Mouse (Mus musculus) ZHBTc4 (cell line): ENCODE results near the gene Lamc3.
"Not testable (repeated sequence)": the region's sequence is repeated elsewhere in the genome, so short reads cannot be mapped to it uniquely, and the experiment has no call there.

Source experiments
- DNase-seq: peaks from one replicate; pipeline ENCODE4 v3.0.0-alpha.2; 2011; ENCODE audit warnings: low read depth, low spot score

Lamc3 gene

DNA sequence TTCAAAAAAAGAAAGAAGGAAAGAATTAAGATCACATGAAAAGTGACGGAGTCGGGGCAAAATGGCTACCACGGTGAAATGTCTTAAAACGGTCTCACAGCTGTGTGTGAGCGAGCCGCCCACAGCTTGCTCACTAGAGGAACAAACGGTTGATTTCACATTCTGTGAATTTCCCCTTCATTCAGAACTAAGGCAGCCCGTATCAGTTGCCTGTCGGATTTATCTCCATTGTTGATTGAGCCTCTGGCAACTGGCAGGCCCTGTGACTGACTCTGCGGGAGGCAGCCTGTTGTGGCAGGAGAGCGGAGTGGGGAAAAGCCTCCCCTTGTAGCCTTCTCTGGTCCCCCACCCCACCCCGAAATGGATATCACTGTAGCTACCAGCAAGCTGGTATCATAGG lies 10.6 kb upstream of the Lamc3 start:
- DNase-seq, result no peak

- no peak for DNase-seq
These were observed 8.5 kb upstream of the Lamc3 start for GRCm38 (mm10) chr2:31878610-31879009.

GRCm38 (mm10) chr2:31880868-31881267 lies 6.2 kb upstream of the Lamc3 start:
- peak; percentile 87 for DNase-seq

- no peak for DNase-seq
These were observed 4.0 kb upstream of the Lamc3 start for GRCm38 (mm10) chr2:31883061-31883460.

DNA sequence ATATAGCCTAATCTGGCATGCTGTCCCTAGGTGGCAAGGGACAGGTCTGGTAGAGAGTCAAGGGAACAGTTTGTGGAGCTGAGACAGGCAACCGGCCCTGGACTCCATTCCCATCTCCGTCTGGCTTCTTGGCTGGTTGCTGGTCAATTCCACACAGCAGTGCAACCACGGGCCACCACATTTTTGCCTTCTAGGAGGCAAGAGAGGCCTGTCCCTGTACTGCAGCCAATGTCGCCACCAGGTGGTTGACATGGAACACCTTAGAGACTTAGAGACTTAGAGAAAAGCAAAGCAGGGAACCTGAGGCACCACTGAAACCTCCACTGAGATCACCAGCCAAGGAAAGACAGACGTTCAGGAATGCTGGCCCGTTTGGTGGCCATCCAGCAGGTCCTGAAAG lies 2.3 kb upstream of the Lamc3 start:
- DNase-seq, result peak; percentile 71

DNA sequence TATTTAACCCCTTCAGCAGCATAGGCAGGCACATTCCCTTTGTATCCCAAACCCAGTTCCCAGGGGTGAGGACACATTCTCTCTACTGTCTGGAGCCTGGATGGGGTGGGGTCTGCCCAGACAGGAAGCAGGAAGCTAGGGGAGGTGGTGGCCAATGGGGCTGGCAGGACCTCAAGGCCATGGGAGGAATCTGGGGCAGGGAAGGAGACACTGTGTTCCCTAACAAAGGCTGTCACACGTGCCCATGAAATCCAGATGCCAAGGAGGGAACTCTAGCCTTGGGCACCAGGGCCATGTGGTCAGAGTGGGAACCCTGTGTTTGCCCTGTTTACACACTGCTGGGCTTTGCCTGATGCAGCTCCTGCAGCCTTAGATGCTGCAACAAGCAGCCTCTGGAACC lies 1.8 kb downstream of the Lamc3 start:
- no peak for DNase-seq

DNA sequence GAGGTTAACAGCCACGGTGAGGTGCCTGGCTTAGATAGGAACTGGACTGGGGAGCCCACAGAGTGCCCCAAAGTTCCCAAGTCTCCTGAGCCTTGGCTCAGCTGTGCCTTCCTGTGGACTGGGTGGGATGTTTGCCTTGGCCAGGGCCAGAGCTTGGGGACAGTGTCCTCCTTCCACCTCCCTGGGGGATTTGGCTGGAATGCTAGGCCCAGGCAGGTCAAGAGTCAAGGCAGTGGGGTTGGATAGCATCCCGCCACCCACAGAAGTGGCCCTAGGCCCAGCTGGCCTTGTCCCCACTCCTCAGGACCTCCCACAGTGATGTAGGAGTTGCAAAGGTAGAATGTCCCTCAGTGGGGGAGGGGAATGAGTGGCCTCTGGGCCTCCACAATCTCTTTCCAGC lies 4.1 kb downstream of the Lamc3 start:
- no peak for DNase-seq

GRCm38 (mm10) chr2:31893110-31893669 lies 6.1 kb downstream of the Lamc3 start:
- peak; percentile 50 for DNase-seq

DNA sequence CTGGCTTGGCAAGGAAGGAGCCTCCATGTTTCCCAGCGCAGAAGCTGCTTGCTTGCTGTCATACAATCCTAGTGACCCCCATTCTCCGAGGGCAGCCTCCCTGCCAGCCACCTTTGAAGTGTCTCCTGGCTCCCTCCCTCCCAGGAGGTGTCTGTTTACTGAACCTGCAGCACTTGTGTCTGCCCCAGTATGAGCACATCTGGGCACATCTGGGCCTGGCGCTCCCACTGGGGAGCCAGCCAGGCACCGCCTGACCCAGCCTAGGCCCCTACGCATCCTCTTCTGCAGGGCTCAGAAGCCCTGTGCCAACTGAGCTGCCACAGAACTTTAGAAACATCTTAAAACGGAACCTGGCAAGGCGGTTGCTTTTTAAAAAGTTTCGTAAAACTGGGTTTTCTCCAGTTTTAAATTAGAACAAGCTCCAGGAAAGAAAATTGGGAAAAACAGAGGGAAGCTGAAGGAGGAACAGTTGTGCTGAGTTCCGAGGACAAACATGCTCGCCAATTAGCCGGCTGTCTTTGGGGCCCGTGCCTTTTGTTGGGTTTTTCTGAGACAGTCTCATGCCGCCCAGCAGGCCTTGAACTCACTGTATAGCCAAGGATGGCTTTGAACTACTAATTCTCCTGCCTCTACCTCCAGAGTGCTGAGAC lies 7.3 kb downstream of the Lamc3 start:
- no peak for DNase-seq

- no peak for DNase-seq
These were observed 13.8 kb downstream of the Lamc3 start for GRCm38 (mm10) chr2:31900932-31901331.

DNA sequence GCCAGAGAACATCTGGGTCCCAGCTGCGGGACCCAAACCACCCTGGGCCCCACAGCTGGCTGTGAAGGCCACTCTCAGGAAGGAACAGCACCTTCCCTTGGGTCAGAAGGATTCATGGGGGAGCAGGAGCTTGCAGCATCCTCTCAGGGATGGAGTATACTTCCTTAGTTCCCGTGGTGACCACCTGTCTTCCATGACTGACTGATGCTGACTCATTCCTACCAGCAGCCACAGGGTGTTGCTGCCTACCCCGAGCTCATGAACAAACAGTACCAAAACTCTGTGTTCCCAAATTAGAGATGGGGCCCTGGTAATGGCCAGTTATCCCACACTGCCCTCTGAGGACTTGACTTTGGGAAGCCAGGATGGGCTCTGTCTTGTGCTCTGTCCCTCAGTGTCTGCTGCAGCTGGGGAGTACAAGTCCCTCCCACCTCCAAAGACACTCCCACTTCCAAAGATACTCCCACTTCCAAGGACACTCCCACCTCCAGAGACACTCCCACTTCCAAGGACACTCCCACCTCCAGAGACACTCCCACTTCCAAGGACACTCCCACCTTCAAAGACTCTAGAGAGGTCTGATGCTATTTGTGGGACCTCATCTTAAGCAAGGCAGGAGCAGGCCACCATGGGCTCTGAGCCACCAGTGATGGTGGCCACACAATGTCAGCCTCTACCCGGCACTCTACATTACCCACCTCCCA lies 14.7 kb downstream of the Lamc3 start:
- peak; percentile 80 for DNase-seq

DNA sequence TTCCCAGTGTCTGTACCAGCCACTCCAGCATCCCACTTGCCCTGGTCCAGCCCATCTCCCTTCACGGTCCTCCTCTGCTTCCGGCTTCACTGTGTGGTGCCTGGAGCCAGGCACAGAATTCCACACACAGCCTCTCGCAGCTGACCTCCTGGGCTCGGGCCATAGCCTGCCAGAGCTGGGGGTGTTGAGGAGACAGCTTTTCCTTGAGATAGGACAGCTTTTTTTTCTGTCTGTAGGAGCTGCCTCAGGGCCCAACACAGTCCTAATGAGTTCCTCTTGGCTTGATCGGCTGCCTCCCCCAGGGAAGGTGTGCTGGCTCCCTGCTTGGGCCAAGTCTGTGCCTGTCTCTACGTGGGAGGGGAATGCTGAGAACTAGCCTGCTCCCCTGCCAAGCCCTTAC lies 17.0 kb downstream of the Lamc3 start:
- no peak for DNase-seq

DNA sequence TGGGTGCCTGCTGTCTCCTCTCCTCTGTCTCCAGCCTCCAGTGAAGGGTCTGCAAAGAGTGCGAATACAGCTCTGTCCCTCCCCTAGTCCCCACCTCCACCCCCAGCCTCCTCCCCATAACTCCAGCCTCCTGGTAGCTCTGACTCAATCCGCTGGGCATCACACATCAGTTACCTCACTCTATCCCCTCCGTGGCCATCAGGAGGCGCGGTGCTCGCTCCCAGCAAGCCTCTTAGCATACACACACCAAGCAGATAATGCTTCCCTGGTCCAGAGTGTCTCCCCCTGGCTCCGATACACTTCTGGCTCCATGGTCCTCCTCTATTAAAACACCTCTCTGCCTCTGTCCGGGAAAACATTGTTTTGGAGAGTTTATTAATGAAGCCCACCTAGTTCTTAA lies 17.5 kb downstream of the Lamc3 start:
- peak; percentile 67 for DNase-seq

DNA sequence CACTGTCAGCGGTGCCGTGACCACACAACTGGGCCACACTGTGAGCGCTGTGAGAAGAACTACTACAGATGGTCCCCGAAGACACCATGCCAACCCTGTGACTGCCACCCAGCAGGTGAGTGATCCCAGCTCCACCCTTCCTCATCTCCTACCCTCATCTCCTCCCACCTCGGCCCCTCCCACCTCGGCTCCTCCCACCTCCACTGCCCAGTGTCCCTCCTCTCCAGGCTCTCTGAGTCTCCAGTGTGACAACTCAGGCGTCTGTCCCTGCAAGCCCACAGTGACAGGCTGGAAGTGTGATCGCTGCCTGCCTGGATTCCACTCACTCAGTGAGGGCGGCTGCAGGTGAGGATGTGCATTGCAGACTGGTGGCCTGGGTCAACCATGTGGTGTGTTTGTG lies 18.6 kb downstream of the Lamc3 start:
- no peak for DNase-seq

GRCm38 (mm10) chr2:31906407-31906806 lies 19.3 kb downstream of the Lamc3 start:
- DNase-seq, result no peak

GRCm38 (mm10) chr2:31912575-31912974 lies 25.5 kb downstream of the Lamc3 start:
- no peak for DNase-seq

DNA sequence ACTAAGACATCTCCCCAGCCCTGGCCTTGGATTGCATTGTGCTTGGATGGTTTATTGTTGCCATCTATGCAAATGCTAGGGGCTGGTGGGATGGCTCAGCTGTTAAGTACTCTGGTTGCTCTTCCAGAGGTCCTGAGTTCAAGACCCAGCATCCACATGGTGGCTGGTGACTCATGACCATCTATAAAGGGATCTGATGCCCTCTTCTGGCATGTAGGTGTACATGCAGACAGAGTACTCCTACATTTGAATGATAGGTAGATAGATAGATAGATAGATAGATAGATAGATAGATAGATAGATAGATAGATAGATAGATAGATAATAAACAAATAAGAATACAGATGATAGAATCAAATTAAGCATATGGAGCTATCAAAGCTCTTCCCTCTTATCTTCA lies 27.1 kb downstream of the Lamc3 start:
- DNase-seq, result not testable (repeated sequence)

DNA sequence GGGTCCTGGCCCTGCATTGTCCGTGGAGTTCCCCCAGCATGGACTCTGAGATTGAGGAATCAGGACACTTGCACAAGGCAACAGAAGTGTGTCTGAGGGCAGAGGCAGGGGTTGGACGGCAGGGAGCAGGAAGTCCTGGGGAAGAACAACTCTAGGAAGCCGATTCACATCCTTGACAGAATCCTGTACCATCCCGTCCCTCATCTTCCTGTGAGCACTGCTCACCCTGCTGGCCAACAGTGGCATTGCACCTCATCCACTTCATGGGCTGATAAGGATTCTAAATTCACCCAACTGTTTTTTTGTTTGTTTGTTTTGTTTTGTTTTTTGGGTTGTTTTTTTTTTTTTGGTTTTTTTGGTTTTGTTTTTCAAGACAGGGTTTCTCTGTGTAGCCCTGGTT lies 28.0 kb downstream of the Lamc3 start:
- peak; percentile 88 for DNase-seq

- peak; percentile 59 for DNase-seq
These were observed 30.5 kb downstream of the Lamc3 start for GRCm38 (mm10) chr2:31917636-31918035.

DNA sequence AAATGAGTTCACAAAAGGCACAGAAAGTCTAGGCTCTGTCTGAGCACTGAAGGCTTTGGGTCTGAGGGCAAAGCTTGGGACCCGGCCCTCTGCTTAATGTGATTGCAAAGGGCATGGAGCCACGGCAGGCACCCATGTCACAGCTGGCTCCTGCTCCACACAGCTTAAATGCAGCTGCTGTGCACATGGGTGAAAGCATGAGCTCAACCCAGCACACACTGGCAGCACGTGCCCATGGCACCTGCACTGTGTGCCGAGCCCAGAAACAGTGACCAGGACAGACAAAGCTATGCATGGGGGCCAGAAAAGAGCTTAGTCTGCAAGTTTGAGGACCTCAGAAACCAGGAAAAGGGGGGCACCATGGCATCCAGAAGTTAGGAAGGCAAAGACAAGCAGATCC lies 36.6 kb downstream of the Lamc3 start:
- DNase-seq, result no peak

GRCm38 (mm10) chr2:31924811-31925210 lies 37.7 kb downstream of the Lamc3 start:
- peak; percentile 56 for DNase-seq

GRCm38 (mm10) chr2:31925936-31926335 lies 38.8 kb downstream of the Lamc3 start:
- no peak for DNase-seq

GRCm38 (mm10) chr2:31929664-31930063 lies 42.6 kb downstream of the Lamc3 start:
- no peak for DNase-seq
